Comparison of ENCODE assay signal across 8 mouse cellular contexts in the genomic region with DNA sequence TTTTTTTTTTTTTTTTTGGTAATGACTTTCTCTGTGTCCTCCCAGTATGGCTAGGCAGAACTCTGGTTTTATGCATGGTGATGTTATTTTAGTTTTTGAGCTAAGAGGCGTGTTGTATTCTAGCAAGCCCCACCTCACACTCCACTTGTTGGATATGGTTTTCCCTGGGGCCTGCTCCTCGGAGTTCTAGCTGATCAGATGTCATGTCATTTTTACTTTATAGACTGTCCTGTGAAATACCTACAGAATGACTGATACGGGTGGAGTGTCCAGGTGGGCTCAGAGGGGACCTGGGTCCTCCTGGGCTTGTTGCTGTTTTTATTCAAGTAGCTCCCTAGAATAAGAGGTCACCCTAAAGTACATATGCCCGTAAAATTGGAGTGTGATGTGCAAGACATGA. TPM values are rescaled to one million over a fixed set of nuclear protein-coding genes. Genes with fewer than 3 reads are reported as not detected.
DNase-seq lines count a peak whose midpoint lies in the region; ATAC-seq and TF ChIP-seq lines count a peak whose summit lies in the region.

No protein-coding gene starts in this region.

- WGBS in heart, embryonic 15.5 days, result 55% methylated on average over 4 of the region's 4 CpGs
- WGBS in liver, embryonic 15.5 days (ENCODE audit: insufficient replicate concordance), result 56% methylated on average over 4 of the region's 4 CpGs

- TF ChIP-seq RAD21 in MEL (IDR thresholded peaks at IDR 0.05; ENCODE audit: low read depth, low read length), result no peak

- TF ChIP-seq CTCF in gastrocnemius, adult 2 months (IDR thresholded peaks at IDR 0.05), result no peak
- TF ChIP-seq CTCF in MEL (IDR thresholded peaks at IDR 0.05 in 2 of 3, conservative IDR thresholded peaks at IDR 0.05 in 1 of 3; ENCODE audit: control insufficient read depth in 1 of 3, insufficient read depth in 1 of 3, low read depth in 2 of 3, low read length in 3 of 3, poor library complexity in 1 of 3, severe bottlenecking in 1 of 3), result no peak

- TF ChIP-seq POLR2A in MEL (IDR thresholded peaks at IDR 0.05; ENCODE audit: control insufficient read depth in 1 of 2, insufficient read depth in 1 of 2, low read depth in 1 of 2, low read length in 2 of 2, poor library complexity in 1 of 2), result no peak

- no peaks in the 10 kb centered on the region for H3K36me3 ChIP-seq in MEL (ENCODE audit: control insufficient read depth in 1 of 2, insufficient read depth in 2 of 2, low read length in 2 of 2)
- no peaks in the 10 kb centered on the region for H3K36me3 ChIP-seq in heart, embryonic 15.5 days
- H3K36me3 ChIP-seq in liver, embryonic 15.5 days (replicated peaks), result no peaks in the 10 kb centered on the region

- no peak for DNase-seq in gastrocnemius, adult 2 months
- no peak for DNase-seq in gastrocnemius, adult 8-10 months (ENCODE audit: low spot score in 2 of 2)
- DNase-seq in MEL (ENCODE audit: low read depth, low spot score), result no peak
- DNase-seq in retina, postnatal 1 day, result no peak
- DNase-seq in cerebellum, postnatal 4 days (ENCODE audit: low spot score in 2 of 2), result no peak
- DNase-seq in thymus, postnatal 25 days, result no peak

- H3K9me3 ChIP-seq in MEL (replicated peaks; ENCODE audit: insufficient read depth, low read length), result no peaks in the 10 kb centered on the region
- H3K9me3 ChIP-seq in heart, embryonic 15.5 days (replicated peaks), result no peaks in the 10 kb centered on the region
- H3K9me3 ChIP-seq in liver, embryonic 15.5 days (replicated peaks), result no peaks in the 10 kb centered on the region

- H3K27me3 ChIP-seq in MEL (ENCODE audit: control insufficient read depth in 1 of 2, insufficient read depth in 2 of 2, low read length in 2 of 2), result no peaks in the 10 kb centered on the region
- H3K27me3 ChIP-seq in heart, embryonic 15.5 days, result no peaks in the 10 kb centered on the region
- H3K27me3 ChIP-seq in liver, embryonic 15.5 days, result no peaks in the 10 kb centered on the region

- H3K27ac ChIP-seq in gastrocnemius, adult 2 months, result peak overlapping the region; percentile 83
- no peak overlapping the region for H3K27ac ChIP-seq in MEL (ENCODE audit: control insufficient read depth, low read depth, low read length)
- peak overlapping the region; percentile 77 for H3K27ac ChIP-seq in heart, embryonic 15.5 days
- no peak overlapping the region for H3K27ac ChIP-seq in liver, embryonic 15.5 days (replicated peaks)

- no peaks in the 10 kb centered on the region for H3K4me1 ChIP-seq in MEL (ENCODE audit: control insufficient read depth in 1 of 2, insufficient read depth in 2 of 2, low read length in 2 of 2)
- H3K4me1 ChIP-seq in heart, embryonic 15.5 days (replicated peaks), result peaks cover 26% of the 10 kb centered on the region
- no peaks in the 10 kb centered on the region; the same call in 1 of the 2 replicates for H3K4me1 ChIP-seq in liver, embryonic 15.5 days (replicated peaks)

- no peak for ATAC-seq in heart, embryonic 15.5 days (replicated peaks; ENCODE audit: insufficient number of reproducible peaks, insufficient read depth, low FRiP score, low read depth)
- no peak for ATAC-seq in liver, embryonic 15.5 days (ENCODE audit: insufficient read depth)

- peak overlapping the region; percentile 53 for H3K4me2 ChIP-seq in heart, embryonic 15.5 days
- H3K4me2 ChIP-seq in liver, embryonic 15.5 days, result peak overlapping the region; percentile 58

- no peak overlapping the region for H3K9ac ChIP-seq in MEL (ENCODE audit: control insufficient read depth, low read depth, low read length, poor library complexity, severe bottlenecking)
- H3K9ac ChIP-seq in heart, embryonic 15.5 days, result peak overlapping the region; percentile 42; the same call in 1 of the 2 replicates
- H3K9ac ChIP-seq in liver, embryonic 15.5 days, result no peak overlapping the region

- H3K79me2 ChIP-seq in MEL (ENCODE audit: control insufficient read depth, insufficient read depth, low read length, poor library complexity), result no peaks in the 10 kb centered on the region

- peak overlapping the region; percentile 77 for H3K4me3 ChIP-seq in gastrocnemius, adult 2 months
- peak overlapping the region; percentile 33 to 70; a peak in 3 of 4 replicates for H3K4me3 ChIP-seq in MEL (ENCODE audit: control insufficient read depth in 1 of 2, insufficient read depth in 1 of 2, low read depth in 2 of 2, low read length in 2 of 2)
- peak overlapping the region; percentile 47 for H3K4me3 ChIP-seq in heart, embryonic 15.5 days
- H3K4me3 ChIP-seq in liver, embryonic 15.5 days (replicated peaks), result peak overlapping the region; percentile 42

- intact Hi-C loops in gastrocnemius, adult 2 months (cut with DNase I), result loop anchor here (5.0 kb wide), 1 partner anchor 122 kb away; no protein-coding TSS in a partner anchor

- no peak for TF ChIP-seq EP300 in MEL (IDR thresholded peaks at IDR 0.05; ENCODE audit: low read depth in 1 of 2, low read length in 2 of 2)

TF ChIP-seq in MEL, 35 proteins besides CTCF, POLR2A, EP300 and RAD21:
- TF ChIP-seq MAFK (IDR thresholded peaks at IDR 0.05; ENCODE audit: borderline replicate concordance, low read depth, low read length) (no peak), BHLHE40 (IDR thresholded peaks at IDR 0.05; ENCODE audit: borderline replicate concordance, low read depth, low read length) (no peak), ELF1 (IDR thresholded peaks at IDR 0.05; ENCODE audit: low read depth, low read length) (no peak), MEF2A (IDR thresholded peaks at IDR 0.05; ENCODE audit: extremely low read depth, insufficient replicate concordance, low read depth, low read length, poor library complexity, severe bottlenecking) (no peak), SIN3A (IDR thresholded peaks at IDR 0.05; ENCODE audit: low read length) (no peak), MYB (IDR thresholded peaks at IDR 0.05; ENCODE audit: low read depth, low read length) (no peak), MAZ (IDR thresholded peaks at IDR 0.05; ENCODE audit: low read depth, low read length) (no peak)

RNA-seq across cellular contexts. Expression of gene Pld1, which starts 46.1 kb away (rescaled TPM):
- 1 to 10 TPM; 4.6 to 6.1 TPM for total RNA-seq in gastrocnemius, adult 2 months (2021)
- 1 to 10 TPM; 2.5 to 6.8 (median 3.7) TPM for total RNA-seq in gastrocnemius, adult 8-10 months (2022)
- total RNA-seq in MEL (2012; rRNA removed), result 0.03 TPM in 1 of 2 replicates, not detected in the other
- under 1 TPM in 1 of 2 experiments, not detected in 1; 0.22 TPM for polyA plus RNA-seq in MEL (2012; ENCODE audit: insufficient read depth in 1 of 2, insufficient read length in 2 of 2, low read depth in 1 of 2, low replicate concordance in 2 of 2, missing spikeins in 1 of 2)
- polyA plus RNA-seq in heart, embryonic 15.5 days (2015; fragmentation: Nextera tagmentation; extraction: Ambion mirVana), result 6.8 and 7.2 TPM in 2 replicates
- polyA plus RNA-seq in liver, embryonic 15.5 days (2015; fragmentation: Nextera tagmentation; extraction: Ambion mirVana), result 4.7 and 5.6 TPM in 2 replicates

Comparison
In these comparisons a context has a peak if more than half of its experiments do, and no peak if none do; other contexts are left out.
1. H3K27ac ChIP-seq: peak in gastrocnemius, adult 2 months (single experiment) and heart, embryonic 15.5 days (single experiment); none in MEL (single experiment) and liver, embryonic 15.5 days (single experiment).
2. Peak in every context shown above with its lines, with median percentiles within 50 percentile points of each other: H3K4me3 ChIP-seq.